Mouse (Mus musculus): ENCODE measurements around the gene Stip1.
"Not testable (repeated sequence)": the region's sequence is repeated elsewhere in the genome, so short reads cannot be mapped to it uniquely, and the experiment has no call there.

The Stip1 gene

GRCm38 (mm10) chr19:7039841-7040636, at the start of gene Stip1:
TSS of gene Stip1 (minus strand) at chr19:7039967.
- DNase-seq (ENCODE audit: low read depth), result peak; percentile 99

- no peak for DNase-seq (ENCODE audit: low read depth)
Measured at GRCm38 (mm10) chr19:7089050-7089449, 49.3 kb upstream of the Stip1 start.

GRCm38 (mm10) chr19:7088558-7088957, 48.8 kb upstream of the Stip1 start:
- no peak for DNase-seq (ENCODE audit: low read depth)

- DNase-seq (ENCODE audit: low read depth), result no peak
Measured at GRCm38 (mm10) chr19:7084734-7085133, 45.0 kb upstream of the Stip1 start.

GRCm38 (mm10) chr19:7083035-7083794, 43.4 kb upstream of the Stip1 start:
- no peak for DNase-seq (ENCODE audit: low read depth)

GRCm38 (mm10) chr19:7081516-7082266, 41.9 kb upstream of the Stip1 start:
- no peak for DNase-seq (ENCODE audit: low read depth)

GRCm38 (mm10) chr19:7078271-7078670, 38.5 kb upstream of the Stip1 start:
- no peak for DNase-seq (ENCODE audit: low read depth)

GRCm38 (mm10) chr19:7077666-7078065, 37.9 kb upstream of the Stip1 start:
- no peak for DNase-seq (ENCODE audit: low read depth)

GRCm38 (mm10) chr19:7075336-7075735, 35.6 kb upstream of the Stip1 start:
- DNase-seq (ENCODE audit: low read depth), result not testable (repeated sequence)

- no peak for DNase-seq (ENCODE audit: low read depth)
Measured at GRCm38 (mm10) chr19:7073997-7074781, 34.4 kb upstream of the Stip1 start.

- DNase-seq (ENCODE audit: low read depth), result no peak
Measured at GRCm38 (mm10) chr19:7072221-7072620, 32.5 kb upstream of the Stip1 start.

- no peak for DNase-seq (ENCODE audit: low read depth)
Measured at GRCm38 (mm10) chr19:7070775-7071174, 31.0 kb upstream of the Stip1 start.

- no peak for DNase-seq (ENCODE audit: low read depth)
Measured at GRCm38 (mm10) chr19:7069781-7070763, 30.3 kb upstream of the Stip1 start.

GRCm38 (mm10) chr19:7068661-7069531, 29.1 kb upstream of the Stip1 start:
- DNase-seq (ENCODE audit: low read depth), result no peak

- DNase-seq (ENCODE audit: low read depth), result peak; percentile 81
Measured at GRCm38 (mm10) chr19:7068136-7068535, 28.4 kb upstream of the Stip1 start.

- DNase-seq (ENCODE audit: low read depth), result no peak
Measured at GRCm38 (mm10) chr19:7067344-7068050, 27.7 kb upstream of the Stip1 start.

- DNase-seq (ENCODE audit: low read depth), result peak; percentile 19
Measured at GRCm38 (mm10) chr19:7066828-7067342, 27.1 kb upstream of the Stip1 start.

- peak; percentile 61 for DNase-seq (ENCODE audit: low read depth)
Measured at GRCm38 (mm10) chr19:7066034-7066827, 26.5 kb upstream of the Stip1 start.
